Mouse (Mus musculus) lung, adult 10 weeks (tissue): ENCODE measurements around the gene Gm28044. TPM values are rescaled to one million over a fixed set of nuclear protein-coding genes. Genes with fewer than 3 reads are reported as not detected.

ENCODE experiments used
- polyA plus RNA-seq: library from polyadenylated mRNA; stranded (reverse); fragments of 350-450 nt; fragmentation: Illumina TruSeq; extraction: RNeasy Lipid Tissue Mini Kit (QIAGEN cat#74804); gene quantifications from one replicate; pipeline ENCODE4 v1.2.3, GENCODE M21; 2014; ENCODE audit warnings: low read depth, low replicate concordance; ENCODE audit not compliant: insufficient read depth

Gene Gm28044
- polyA plus RNA-seq, result not detected

DNA sequence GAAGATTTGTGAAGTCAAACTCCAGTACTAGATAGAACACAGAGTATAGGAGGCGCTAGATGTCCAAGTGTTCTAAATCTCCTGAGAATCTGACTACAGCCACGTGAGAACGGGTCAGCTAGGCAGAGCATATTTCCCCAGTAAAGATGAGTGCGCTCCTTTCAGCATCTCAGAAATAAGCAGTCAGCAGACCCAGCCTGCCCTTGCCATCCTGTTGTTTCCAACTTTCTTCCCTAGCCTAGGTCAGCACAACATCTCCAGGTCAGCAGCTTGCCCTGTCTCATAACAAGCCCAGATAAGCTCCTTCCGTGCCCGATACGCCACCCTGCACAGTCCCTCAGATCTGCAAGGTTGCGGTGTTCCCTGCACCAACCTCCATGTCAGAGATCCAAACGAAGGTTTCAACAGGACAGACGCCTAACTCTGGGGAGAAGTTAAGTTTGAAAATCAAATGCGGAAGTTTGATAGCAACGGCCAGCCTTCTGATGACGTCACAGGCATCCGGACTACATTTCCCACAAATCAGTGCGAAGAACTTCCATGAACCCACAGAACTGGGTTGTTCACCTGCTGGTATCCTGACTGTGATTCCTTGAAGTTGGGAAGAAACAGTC lies at the start of gene Gm28044, which contains the start of gene Zfp953:
Gm28044 (minus strand) TSS at position 406 of the 614 bp plus-strand sequence.
Zfp953 (minus strand) TSS at position 475 of the 614 bp plus-strand sequence.

DNA sequence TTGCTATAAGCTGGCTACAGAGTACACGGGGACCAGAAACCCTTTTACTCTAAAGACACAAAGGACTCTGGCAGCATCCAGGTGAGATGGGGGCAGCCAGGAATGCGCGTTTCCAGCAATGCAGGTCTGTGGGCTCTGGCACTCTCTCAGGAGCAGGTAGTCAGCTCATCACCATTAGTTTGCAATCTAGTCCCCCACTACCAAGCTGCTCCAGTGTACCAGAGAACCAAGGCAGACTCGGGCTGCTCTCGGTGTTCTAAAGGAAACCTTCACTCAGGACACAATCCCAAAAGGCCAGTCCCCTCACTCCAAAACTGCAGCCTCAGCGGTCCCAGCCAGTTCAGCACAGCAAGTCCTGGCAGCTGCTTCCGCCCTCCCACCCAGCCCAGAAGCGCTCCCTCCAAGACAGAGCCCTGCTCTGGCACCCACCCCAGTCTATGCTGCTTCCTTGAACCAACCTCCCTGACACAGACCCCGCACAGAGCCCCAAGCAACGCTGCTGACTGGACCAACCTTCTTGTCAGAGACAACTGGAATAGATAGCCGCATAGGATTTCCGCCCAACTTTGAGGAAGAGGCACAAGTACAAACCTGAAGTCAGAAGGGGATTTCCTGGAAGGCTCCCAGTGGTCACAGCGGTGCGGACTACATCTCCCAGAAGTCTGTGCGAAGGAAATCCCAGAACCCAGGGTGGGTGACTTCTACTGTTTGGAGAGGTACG lies 39.0 kb upstream of the Gm28044 start, which contains the start of gene Zfp429:
Zfp429 (minus strand) TSS at position 637 of the 721 bp plus-strand sequence.

DNA sequence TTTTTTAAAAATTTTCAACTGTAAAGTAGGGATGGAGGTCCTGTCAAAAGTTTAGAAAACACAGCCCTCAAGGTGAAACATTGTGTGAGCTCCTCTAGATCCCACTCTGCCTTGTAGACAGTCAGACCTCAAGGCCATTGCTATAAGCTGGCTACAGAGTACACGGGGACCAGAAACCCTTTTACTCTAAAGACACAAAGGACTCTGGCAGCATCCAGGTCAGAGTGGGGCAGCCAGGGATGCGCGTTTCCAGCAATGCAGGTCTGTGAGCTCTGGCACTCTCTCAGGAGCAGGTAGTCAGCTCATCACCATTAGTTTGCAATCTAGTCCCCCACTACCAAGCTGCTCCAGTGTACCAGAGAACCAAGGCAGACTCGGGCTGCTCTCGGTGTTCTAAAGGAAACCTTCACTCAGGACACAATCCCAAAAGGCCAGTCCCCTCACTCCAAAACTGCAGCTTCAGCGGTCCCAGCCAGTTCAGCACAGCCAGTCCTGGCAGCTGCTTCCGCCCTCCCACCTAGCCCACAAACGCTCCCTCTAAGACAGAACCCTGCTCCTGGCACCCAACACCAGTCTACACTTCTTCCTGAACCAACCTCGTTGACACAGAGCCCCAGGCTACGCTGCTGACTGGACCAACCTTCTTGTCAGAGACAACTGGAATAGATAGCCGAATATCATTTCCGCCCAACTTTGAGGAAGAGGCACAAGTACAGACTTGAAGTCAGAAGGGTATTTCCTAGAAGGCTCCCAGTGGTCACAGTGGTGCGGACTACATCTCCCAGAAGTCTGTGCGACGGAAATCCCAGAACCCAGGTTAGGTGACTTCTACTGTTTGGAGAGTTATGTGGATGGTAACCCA lies 14.9 kb upstream of the Gm28044 start, which contains the start of the genes Gm28041 and Zfp456:
Gm28041 (minus strand) TSS at position 684 of the 862 bp plus-strand sequence.
Zfp456 (minus strand) TSS at position 761 of the 862 bp plus-strand sequence.

DNA sequence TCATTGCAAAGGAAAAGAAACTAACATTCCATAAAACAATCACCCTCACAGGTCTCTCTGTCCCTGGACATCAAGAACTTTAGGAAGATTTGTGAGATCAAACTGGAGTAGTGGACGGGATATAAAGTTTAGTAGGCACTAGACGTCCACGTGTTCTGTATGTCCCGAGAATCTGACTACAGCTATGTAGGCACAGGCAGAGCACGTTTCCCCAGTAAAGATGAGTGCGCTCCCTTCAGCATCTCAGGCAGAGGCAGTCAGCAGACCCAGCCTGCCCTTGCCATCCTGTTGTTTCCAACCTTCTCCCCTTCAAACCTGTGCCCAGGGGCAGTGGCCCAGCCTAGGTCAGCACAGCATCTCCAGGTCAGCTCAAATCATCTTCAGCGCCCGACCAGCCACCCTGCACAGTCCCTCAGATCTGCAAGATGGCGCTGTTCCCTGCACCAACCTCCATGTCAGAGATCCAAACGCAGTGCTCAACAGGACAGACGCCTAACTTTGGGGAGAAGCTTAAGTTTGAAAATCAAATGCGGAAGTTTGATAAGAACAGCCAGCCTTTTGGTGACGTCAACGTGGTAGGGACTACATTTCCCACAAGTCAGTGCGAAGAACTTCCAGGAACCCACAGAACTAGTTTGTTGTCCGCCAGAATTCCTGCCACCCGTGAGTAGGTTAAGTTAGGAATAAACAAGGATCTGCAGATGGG lies 28.2 kb downstream of the Gm28044 start, which contains the start of gene Zfp595:
Zfp595 (minus strand) TSS at position 552 of the 706 bp plus-strand sequence.

DNA sequence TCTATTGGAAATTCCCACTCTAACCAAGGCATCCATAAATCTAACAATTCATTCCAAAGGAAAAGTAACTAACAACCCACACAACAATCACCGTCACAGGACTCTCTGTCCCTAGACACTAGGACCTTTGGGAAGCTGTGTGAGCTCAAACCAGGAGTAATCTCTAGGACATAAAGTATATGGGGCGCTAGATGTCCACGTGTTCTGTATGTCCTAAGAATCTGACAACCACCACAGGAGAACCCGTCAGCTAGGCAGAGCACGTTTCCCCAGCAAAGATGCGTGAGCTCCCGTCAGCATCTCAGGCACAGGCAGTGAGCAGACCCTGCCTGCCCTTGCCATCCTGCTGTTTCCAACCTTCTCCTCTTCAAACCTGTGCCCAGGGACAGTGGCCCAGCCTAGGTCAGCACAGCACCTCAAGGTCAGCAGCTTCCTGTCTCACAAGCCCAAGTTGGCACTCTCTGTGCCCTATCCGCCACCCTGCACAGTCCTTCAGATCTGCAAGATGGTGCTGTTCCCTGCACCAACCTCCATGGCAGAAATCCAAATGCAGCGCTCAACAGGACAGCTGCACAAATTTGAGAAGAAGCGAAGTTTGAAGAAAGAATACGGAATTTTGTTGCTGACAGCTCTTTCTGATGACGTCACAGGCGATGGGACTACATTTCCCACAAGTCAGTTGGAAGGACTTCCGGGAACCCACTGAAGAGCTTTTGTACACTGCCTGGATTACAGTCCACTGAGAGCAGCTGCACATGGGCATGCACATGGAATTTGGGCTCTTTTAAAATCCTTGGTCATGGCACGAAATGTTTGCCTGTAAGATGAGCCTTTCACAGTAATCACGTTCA lies 54.3 kb downstream of the Gm28044 start, which contains the start of gene Zfp457:
Zfp457 (minus strand) TSS at position 664 of the 851 bp plus-strand sequence.

DNA sequence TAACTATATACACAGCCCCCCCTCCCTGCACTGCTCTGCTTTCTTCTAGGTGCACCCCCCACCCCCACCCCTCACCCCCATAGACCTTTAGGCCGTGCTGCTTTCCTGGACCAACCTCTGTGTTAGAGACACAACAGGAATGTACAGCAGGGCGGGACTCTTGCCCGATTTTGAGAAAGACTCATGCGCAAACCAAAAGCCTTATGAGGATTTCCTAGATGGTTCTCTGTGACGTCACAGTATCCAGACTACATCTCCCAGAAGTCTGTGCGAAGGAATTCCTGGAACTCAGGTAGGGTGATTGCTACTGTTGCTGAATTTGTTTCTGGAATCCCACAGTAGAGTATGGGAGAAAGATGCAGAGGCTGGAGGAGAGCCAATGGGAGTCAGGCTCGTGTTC lies 82.0 kb downstream of the Gm28044 start, which contains the start of gene Zfp458:
Zfp458 (minus strand) TSS at position 153 of the 400 bp plus-strand sequence.

Other genes starting within 250 kb of the Gm28044 start
- 0.15 TPM for gene Rslcan18, start 244.3 kb downstream of the Gm28044 start, polyA plus RNA-seq
- gene Zfp759, start 238.9 kb downstream of the Gm28044 start, polyA plus RNA-seq, result 1.5 TPM
- 4.4 TPM for gene Rsl1, start 187.4 kb downstream of the Gm28044 start, polyA plus RNA-seq
- gene Zfp455, start 166.0 kb downstream of the Gm28044 start, polyA plus RNA-seq, result 2.2 TPM
- gene Zfp458, start 82.1 kb downstream of the Gm28044 start, polyA plus RNA-seq, result 0.58 TPM
- 0.69 TPM for gene Zfp457, start 54.1 kb downstream of the Gm28044 start, polyA plus RNA-seq
- gene Zfp595, start 28.0 kb downstream of the Gm28044 start, polyA plus RNA-seq, result 2.9 TPM
- gene Zfp953, start 69 bp upstream of the Gm28044 start, polyA plus RNA-seq, result 2.0 TPM
- 0.96 TPM for gene Gm28041, start 15.2 kb upstream of the Gm28044 start, polyA plus RNA-seq
- gene Zfp456, start 15.3 kb upstream of the Gm28044 start, polyA plus RNA-seq, result 1.3 TPM
- 4.6 TPM for gene Zfp429, start 39.3 kb upstream of the Gm28044 start, polyA plus RNA-seq
- gene Zfp459, start 60.9 kb upstream of the Gm28044 start, polyA plus RNA-seq, result 0.52 TPM
- 7.7 TPM for gene Zfp874a, start 91.1 kb upstream of the Gm28044 start, polyA plus RNA-seq
- 7.2 TPM for gene Zfp874b, start 123.7 kb upstream of the Gm28044 start, polyA plus RNA-seq
- gene Zfp58, start 140.0 kb upstream of the Gm28044 start, polyA plus RNA-seq, result 5.1 TPM
- gene Gm26965, start 165.6 kb upstream of the Gm28044 start, polyA plus RNA-seq, result not detected
- gene Zfp87, start 165.6 kb upstream of the Gm28044 start, polyA plus RNA-seq, result 21.7 TPM
- gene Zfp748, start 193.3 kb upstream of the Gm28044 start, polyA plus RNA-seq, result 4.4 TPM
- gene Zfp729b, start 249.2 kb upstream of the Gm28044 start, polyA plus RNA-seq, result 3.4 TPM